Mouse (Mus musculus) cortical plate, adult 2 months (tissue): ENCODE results near the gene Bbs12.

Experiments
- CTCF ChIP-seq: fragments of 200-500 bp; IDR thresholded peaks from 2 replicates; pipeline ENCODE4 v1.5.1; 2011; ENCODE audit warnings: mild to moderate bottlenecking, control low read depth, low read length; ENCODE audit not compliant: insufficient read depth; ENCODE audit errors: extremely low read depth
- POLR2A ChIP-seq: fragments of 200-500 bp; IDR thresholded peaks from 2 replicates; pipeline ENCODE4 v1.6.1; 2011; ENCODE audit warnings: mild to moderate bottlenecking, low read length, control low read depth; ENCODE audit not compliant: insufficient read depth; ENCODE audit errors: extremely low read depth

DNA sequence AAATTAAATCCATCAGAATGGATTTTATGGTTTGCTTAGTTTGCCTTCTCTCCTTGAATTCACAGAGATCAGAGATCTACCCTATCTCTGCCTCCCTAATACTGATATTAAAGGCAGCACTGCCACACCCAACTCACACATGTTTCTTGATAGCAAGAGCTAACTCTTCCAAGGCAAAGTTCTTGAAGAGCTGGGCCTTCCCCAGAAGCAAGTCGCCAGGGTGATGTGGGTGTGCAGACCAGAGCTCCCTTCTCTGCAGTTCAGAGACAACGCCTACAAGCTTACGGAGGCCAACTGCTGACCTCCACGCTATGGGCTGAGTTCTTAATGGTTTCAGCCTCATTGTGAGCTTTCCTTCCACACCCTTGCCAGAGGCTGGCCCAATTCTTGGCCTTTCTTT lies 29.1 kb upstream of the Bbs12 start:
- no peak for TF ChIP-seq CTCF
- no peak for TF ChIP-seq POLR2A
